Mouse (Mus musculus) intestine, embryonic 15.5 days (tissue): Measurements from ENCODE around the gene Ndufb10. TPM values are rescaled to one million over a fixed set of nuclear protein-coding genes. Genes with fewer than 3 reads are reported as not detected.
A peak's percentile ranks its signal among the peaks of the same experiment; 100 is the strongest.

Source experiments
- ATAC-seq: fragments of 200-750 bp; cut with Nextera tagmentation; 2 replicates; pipeline ENCODE4 v1.8.0; 2017; ENCODE audit warnings: moderate TSS enrichment, moderate library complexity
- H3K27ac ChIP-seq: fragments of 300-500 bp; sonication (generic); 2 replicates; pipeline ENCODE4 v1.5.1; 2015; ENCODE audit warnings: mild to moderate bottlenecking, inconsistent platforms
- H3K27me3 ChIP-seq: fragments of 300-500 bp; sonication (generic); replicated peaks from 2 replicates; pipeline ENCODE4 v1.6.1; 2015; ENCODE audit warnings: inconsistent platforms
- H3K36me3 ChIP-seq: fragments of 300-500 bp; sonication (generic); 2 replicates; pipeline ENCODE4 v1.6.1; 2015; ENCODE audit warnings: inconsistent platforms
- H3K4me1 ChIP-seq: fragments of 300-500 bp; sonication (generic); replicated peaks from 2 replicates; pipeline ENCODE4 v1.6.1; 2015; ENCODE audit warnings: inconsistent platforms
- H3K4me2 ChIP-seq: fragments of 300-500 bp; sonication (generic); replicated peaks from 2 replicates; pipeline ENCODE4 v1.6.1; 2015; ENCODE audit warnings: mild to moderate bottlenecking, inconsistent platforms
- H3K4me3 ChIP-seq: fragments of 300-500 bp; sonication (generic); replicated peaks from 2 replicates; pipeline ENCODE4 v1.5.1; 2015; ENCODE audit warnings: inconsistent platforms
- H3K9ac ChIP-seq: fragments of 300-500 bp; sonication (generic); 2 replicates; pipeline ENCODE4 v1.6.1; 2015; ENCODE audit warnings: inconsistent platforms
- H3K9me3 ChIP-seq: fragments of 300-500 bp; sonication (generic); 2 replicates; pipeline ENCODE4 v1.6.1; 2016; ENCODE audit warnings: inconsistent platforms
- WGBS: fragments of 180-500 bp; shearing (Covaris S2); methylation state at CpG from one replicate; pipeline ENCODE4 v1.1.7; 2015; 5-methylcytosine and 5-hydroxymethylcytosine counted together
- polyA plus RNA-seq: library from polyadenylated mRNA; unstranded; fragments of >200 nt; fragmentation: Nextera tagmentation; extraction: Ambion mirVana; gene quantifications from 2 replicates; pipeline ENCODE4 v1.2.1, GENCODE M21; 2015

The Ndufb10 gene
- 303 and 319 TPM in 2 replicates for polyA plus RNA-seq

DNA sequence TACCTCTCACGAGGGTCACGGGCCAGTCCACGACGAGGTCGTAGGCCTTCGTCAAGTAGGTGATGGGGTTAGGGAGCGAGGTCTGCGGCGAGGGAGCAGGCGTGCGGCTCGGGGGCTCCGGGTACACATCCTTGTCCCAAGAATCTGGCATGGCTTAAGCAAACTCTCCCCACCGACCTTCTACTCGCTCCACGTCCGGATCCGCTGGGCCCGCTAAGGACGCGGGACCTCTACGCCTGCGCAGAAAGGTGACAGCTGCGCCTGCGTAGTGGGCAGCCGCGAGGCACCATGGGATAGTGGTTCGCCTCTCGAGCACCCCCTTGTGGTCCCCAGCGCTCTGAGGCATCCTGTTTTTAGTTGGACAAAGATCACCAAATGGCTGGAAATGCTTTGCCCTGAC is at the start of gene Ndufb10:
TSS of gene Ndufb10 (minus strand) at position 295 of the 400 bp plus-strand sequence.
- Histone ChIP-seq H3K4me2 (peak within 1 kb of the TSS; percentile 71), H3K4me1 (peaks cover 23% of the 10 kb centered on the region), H3K9ac (peak within 1 kb of the TSS; percentile 80), H3K27ac (peak within 1 kb of the TSS; percentile 72), H3K4me3 (peak within 1 kb of the TSS; percentile 61), H3K36me3 (peaks cover 14% of the 10 kb centered on the region), H3K27me3 (no peaks in the 10 kb centered on the region), H3K9me3 (no peaks in the 10 kb centered on the region)
- peak; percentile 79 for ATAC-seq
- WGBS: under 1% methylated on average over 30 of the region's 30 CpGs

DNA sequence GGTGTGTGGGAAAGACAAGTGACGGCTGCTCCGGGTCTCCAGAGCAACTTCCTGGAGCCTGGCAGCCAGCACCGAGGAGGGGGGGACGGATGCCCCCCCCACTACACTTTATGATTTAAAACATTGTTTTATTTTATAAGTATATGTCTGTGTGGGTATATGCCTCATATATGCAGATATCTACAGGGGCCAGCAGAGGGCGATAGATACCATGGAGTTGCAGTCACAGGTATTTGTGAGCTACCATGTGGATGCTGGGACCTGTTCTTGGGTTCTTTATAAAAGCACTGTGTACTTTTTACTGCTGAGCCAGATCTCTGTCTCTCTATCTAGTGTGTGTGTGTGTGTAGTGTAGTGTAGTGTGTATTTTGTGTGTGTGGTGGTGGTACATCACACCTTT is 49.0 kb upstream of the Ndufb10 start:
- H3K4me1 ChIP-seq: no peaks in the 10 kb centered on the region
- no peak overlapping the region for H3K4me2 ChIP-seq
- WGBS: 86% methylated on average over 5 of the region's 5 CpGs
- no peak for ATAC-seq
- no peaks in the 10 kb centered on the region for H3K27me3 ChIP-seq
- no peak overlapping the region for H3K27ac ChIP-seq
- H3K9ac ChIP-seq: no peak overlapping the region
- H3K9me3 ChIP-seq: no peaks in the 10 kb centered on the region
- H3K36me3 ChIP-seq: no peaks in the 10 kb centered on the region
- H3K4me3 ChIP-seq: no peak overlapping the region

DNA sequence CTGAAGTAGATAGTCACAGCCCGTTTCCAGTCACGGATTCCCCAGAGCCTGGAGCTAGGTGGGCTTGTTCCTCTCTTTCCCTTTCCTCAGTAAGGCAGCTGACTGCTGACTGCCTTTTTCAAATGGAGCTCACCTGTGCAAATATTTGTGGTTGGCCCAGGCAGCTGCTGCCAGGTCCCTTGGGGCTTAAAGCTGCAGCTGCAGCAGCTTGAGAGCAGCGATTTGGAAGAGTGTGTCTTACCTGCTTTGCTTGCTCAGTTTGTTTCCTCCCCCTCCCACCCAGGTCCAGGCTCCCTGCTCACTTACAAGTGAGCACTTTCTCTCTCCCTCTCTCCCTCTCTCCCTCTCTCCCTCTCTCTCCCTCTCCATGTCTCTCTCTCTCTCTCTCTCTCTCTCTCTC is 44.9 kb upstream of the Ndufb10 start:
- H3K27me3 ChIP-seq: no peaks in the 10 kb centered on the region
- H3K4me1 ChIP-seq: peaks cover 3% of the 10 kb centered on the region; the same call in 1 of the 2 replicates
- no peaks in the 10 kb centered on the region for H3K9me3 ChIP-seq
- H3K4me3 ChIP-seq: no peak overlapping the region
- H3K36me3 ChIP-seq: no peaks in the 10 kb centered on the region
- no peak overlapping the region for H3K27ac ChIP-seq
- WGBS: 26% methylated on average over 3 of the region's 3 CpGs
- no peak overlapping the region for H3K9ac ChIP-seq
- ATAC-seq: no peak
- no peak overlapping the region for H3K4me2 ChIP-seq

DNA sequence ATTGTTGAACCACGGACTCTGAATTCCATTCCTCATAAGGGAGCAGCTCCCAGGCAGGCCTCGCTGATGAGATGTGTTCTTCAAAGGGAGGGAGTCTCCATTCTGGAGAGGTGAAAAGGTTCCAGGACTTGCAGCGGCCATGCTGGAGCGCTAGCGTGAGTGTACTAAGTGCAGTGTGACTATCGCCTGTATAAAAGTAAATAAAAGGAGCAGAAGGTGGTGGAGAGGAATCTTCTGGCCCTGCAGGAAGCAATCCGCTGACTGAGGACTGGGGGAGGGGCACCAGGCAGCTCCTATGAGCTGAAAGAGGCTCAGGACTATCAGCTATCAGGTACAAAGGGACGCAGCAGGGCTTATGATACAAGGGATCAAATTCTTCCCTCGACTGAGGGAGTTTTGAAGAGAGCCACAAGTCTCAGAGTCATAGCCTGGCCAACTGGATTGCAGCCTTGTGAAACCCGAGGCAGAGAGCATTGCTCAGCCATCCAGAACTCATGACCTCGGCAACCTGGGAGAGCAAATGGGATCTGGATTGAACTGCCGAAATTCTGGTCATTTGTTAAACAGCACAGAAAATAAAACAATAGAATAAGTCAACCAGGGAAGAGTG is 42.1 kb upstream of the Ndufb10 start:
- Histone ChIP-seq H3K4me3 (no peak overlapping the region), H3K36me3 (no peaks in the 10 kb centered on the region), H3K4me1 (peaks cover 3% of the 10 kb centered on the region; the same call in 1 of the 2 replicates), H3K9ac (no peak overlapping the region), H3K9me3 (no peaks in the 10 kb centered on the region), H3K27ac (no peak overlapping the region), H3K27me3 (no peaks in the 10 kb centered on the region), H3K4me2 (no peak overlapping the region)
- WGBS: 17% methylated on average over 12 of the region's 12 CpGs
- no peak for ATAC-seq

DNA sequence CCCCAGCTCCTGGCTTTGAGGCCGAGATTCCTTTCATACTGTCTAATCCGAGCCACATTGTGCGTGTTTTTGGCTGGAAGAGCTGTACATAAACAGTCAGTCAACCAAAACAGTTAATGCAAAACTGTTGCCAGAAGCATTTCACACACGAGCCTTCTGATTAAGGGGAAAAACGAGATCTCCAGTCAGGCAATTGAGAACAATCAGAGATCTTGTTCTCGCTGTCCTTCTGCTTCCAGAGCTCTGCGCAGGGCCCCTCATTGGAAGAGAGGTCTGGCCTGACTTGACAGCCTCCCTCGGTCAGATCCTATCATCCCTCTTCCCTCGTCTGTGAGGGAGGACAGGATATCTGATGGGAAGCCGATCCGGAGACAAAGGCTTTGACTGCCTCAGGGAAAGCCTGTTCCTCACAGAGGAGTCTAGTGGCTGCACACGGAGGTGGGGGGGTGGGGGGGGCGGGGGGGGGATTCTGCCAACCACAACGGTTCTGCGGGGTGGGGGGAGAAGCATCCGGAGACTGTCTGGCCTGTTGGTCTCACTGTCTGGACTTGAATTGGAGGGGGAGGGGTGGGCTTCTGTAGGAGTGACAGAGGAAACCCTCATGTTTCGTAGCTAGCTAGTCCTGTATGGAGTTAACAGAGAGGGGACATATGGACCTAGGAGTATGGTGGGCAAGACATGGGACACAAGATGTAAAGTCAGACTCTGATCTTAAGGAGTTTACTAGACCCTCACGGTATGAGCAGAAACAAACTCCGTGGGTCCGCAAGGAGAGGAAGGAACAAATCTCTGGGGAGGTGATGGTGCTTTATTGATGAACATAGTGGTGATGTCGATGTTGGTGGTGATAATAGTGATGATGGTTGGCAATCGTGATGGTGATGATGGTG is 41.0 kb upstream of the Ndufb10 start:
- H3K9ac ChIP-seq: no peak overlapping the region
- H3K4me2 ChIP-seq: no peak overlapping the region
- H3K4me1 ChIP-seq: peaks cover 3% of the 10 kb centered on the region; the same call in 1 of the 2 replicates
- H3K27ac ChIP-seq: 0 out of 2 replicates have a peak overlapping the region, but pooled peaks have one; percentile 14
- no peaks in the 10 kb centered on the region for H3K36me3 ChIP-seq
- ATAC-seq: no peak
- 46% methylated on average over 22 of the region's 22 CpGs for WGBS
- no peak overlapping the region for H3K4me3 ChIP-seq
- no peaks in the 10 kb centered on the region for H3K27me3 ChIP-seq
- H3K9me3 ChIP-seq: no peaks in the 10 kb centered on the region

DNA sequence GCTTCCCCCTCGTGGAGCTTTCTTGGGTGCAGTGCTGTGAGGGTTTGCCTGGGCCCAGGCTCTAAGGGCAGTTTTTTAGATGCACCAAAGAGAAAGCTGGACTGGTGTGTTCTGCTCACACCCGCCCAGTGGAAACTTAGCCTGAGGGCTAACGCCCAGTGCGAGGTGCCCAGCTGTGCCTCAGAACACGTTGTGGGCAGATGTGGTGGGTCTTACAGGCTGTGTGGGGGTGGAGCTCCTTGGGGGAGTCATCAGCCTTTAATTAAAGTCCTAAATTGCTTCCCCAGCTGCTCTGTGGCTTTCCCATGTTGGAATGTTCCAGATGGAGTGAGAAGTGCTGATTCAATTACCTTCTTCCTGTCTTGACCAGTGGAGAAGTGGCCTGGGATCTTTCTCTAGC is 36.8 kb upstream of the Ndufb10 start:
- no peaks in the 10 kb centered on the region for H3K27me3 ChIP-seq
- H3K9me3 ChIP-seq: no peaks in the 10 kb centered on the region
- no peak overlapping the region for H3K9ac ChIP-seq
- 53% methylated on average over 5 of the region's 5 CpGs for WGBS
- H3K36me3 ChIP-seq: no peaks in the 10 kb centered on the region
- H3K4me3 ChIP-seq: no peak overlapping the region
- H3K27ac ChIP-seq: no peak overlapping the region
- peaks cover 3% of the 10 kb centered on the region; the same call in 1 of the 2 replicates for H3K4me1 ChIP-seq
- H3K4me2 ChIP-seq: no peak overlapping the region
- no peak for ATAC-seq

DNA sequence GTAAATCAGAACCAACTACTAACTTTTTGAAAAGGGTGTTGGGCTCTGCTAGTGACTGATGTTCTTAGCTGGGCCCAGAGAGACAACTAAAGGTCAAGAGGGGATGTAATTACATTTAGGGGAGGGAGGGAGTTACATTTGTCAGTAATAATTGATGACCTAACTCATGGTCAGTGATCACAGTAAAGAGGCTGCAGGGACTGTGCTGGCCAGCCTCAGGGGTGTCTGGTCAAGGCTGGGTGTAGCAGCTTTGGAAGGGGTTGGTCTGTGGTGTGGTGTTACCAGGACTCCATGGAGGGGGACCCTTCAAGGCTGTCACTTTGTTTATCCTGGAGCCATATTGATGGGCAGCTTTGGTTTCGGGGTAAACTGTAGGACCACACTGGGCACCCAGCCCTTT is 33.1 kb upstream of the Ndufb10 start:
- Histone ChIP-seq H3K4me1 (peaks cover 8% of the 10 kb centered on the region), H3K4me3 (no peak overlapping the region), H3K27ac (no peak overlapping the region), H3K36me3 (no peaks in the 10 kb centered on the region), H3K27me3 (peaks cover 33% of the 10 kb centered on the region), H3K4me2 (no peak overlapping the region), H3K9ac (no peak overlapping the region), H3K9me3 (no peaks in the 10 kb centered on the region)
- no peak for ATAC-seq
- 75% methylated on average over 1 of the region's 1 CpGs for WGBS

DNA sequence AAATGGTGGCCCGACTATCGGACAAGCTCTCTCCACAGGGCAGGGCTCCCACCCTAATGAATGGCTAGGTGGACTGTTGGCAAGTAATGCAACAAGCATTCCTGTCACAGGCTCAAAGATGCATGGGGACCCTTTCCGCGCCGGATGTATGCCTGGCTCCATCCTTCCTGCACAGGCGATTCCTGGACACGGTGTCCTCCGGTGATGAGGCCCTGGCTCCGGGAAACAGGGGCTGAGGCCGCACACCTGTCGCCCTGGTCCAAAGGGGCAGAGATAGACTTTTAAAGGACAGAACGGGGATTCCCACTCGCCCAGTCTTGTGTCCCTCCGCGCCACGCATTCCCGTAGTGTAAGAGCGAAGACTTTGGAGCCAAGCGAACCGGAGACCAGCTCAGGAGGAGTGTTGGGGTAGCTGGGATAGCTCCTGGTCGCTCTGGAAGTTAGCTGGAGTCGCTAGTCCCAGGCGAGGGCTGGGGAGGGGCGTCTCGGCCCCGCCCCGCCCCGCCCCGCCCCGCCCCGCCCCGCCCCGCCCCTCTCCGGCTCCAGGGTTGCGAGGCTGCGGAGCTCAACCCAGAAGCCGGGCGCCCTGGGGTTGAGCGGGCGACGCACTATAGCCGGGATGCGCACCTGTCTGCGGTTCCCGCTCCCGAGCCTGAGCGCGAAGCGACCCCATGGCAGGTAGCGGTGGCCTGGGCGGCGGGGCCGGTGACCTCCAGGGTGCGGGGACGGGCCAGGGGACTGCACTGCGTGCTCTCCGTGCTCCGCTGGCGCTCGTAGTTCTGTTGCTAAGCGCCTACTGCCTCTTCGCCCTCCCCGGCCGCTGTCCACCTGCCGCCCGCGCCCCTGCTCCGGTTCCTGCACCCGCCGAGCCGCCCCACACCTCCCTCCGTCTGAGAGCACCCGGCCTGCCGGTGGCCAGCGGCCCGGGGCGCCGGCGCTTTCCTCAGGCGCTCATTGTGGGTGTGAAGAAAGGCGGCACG is 28.4 kb upstream of the Ndufb10 start, which contains the start of gene Hs3st6:
TSS of gene Hs3st6 (plus strand) at position 574 of the 980 bp plus-strand sequence.
- Histone ChIP-seq H3K4me3 (peak within 1 kb of the TSS; percentile 51), H3K9ac (peak within 1 kb of the TSS; percentile 34), H3K4me1 (peaks cover 12% of the 10 kb centered on the region), H3K9me3 (no peaks in the 10 kb centered on the region), H3K36me3 (no peaks in the 10 kb centered on the region), H3K27me3 (peaks cover 57% of the 10 kb centered on the region), H3K4me2 (peak within 1 kb of the TSS; percentile 99), H3K27ac (no peak within 1 kb of the TSS)
- WGBS: 1% methylated on average over 58 of the region's 82 CpGs
- peak; percentile 98 for ATAC-seq

DNA sequence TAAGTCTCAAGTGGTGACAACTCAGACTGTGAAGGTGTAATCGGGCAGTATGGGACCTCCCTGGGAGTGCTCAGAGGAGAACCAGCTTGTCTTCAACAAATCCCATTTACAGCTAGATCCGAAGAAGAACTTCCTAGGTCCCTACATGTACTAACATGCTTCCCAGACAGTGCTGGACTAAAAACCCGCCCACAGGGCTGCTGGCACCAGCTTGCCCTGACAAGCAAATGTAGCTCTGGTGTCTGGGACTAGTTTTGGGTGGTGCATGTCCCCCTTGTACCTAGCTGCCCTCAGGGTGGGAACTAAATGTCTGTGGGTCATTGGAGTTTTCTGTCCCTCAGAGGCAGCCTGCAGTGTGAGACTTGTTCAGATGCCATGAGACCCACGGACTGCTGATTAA is 27.2 kb upstream of the Ndufb10 start:
- 19% methylated on average over 4 of the region's 4 CpGs for WGBS
- Histone ChIP-seq H3K4me1 (peaks cover 18% of the 10 kb centered on the region), H3K27me3 (peaks cover 57% of the 10 kb centered on the region), H3K36me3 (no peaks in the 10 kb centered on the region), H3K9ac (no peak overlapping the region), H3K4me3 (no peak overlapping the region), H3K27ac (no peak overlapping the region), H3K4me2 (no peak overlapping the region), H3K9me3 (no peaks in the 10 kb centered on the region)
- ATAC-seq: no peak

DNA sequence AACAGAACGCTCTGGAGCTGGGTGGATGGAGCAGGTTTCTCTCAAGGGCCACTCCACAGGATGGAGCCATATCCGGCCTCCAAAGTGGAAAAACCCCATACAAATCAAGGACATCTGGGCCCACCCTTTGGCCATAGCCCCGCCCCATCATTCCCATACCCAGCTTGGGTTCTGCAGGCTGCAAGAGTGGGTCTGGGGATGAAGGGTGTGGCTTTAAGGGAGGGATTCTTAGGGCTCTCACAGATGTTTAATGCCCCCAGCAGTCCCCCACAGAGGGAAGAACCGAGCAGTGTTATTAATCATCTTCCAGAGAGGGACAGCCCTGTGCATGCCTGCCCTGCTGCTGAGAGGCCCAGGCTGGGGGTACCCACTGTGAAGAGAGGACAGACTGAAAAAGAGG is 22.7 kb upstream of the Ndufb10 start:
- 37% methylated on average over 4 of the region's 4 CpGs for WGBS
- no peak overlapping the region for H3K9ac ChIP-seq
- no peaks in the 10 kb centered on the region for H3K9me3 ChIP-seq
- H3K27me3 ChIP-seq: peaks cover 21% of the 10 kb centered on the region
- H3K27ac ChIP-seq: no peak overlapping the region
- H3K4me3 ChIP-seq: no peak overlapping the region
- 0 out of 2 replicates have a peak, but pooled peaks cover 6% of the 10 kb centered on the region for H3K36me3 ChIP-seq
- ATAC-seq: 0 out of 2 replicates have a peak, but pooled peaks have one; percentile 31
- 0 out of 2 replicates have a peak, but pooled peaks cover 7% of the 10 kb centered on the region for H3K4me1 ChIP-seq
- H3K4me2 ChIP-seq: no peak overlapping the region

DNA sequence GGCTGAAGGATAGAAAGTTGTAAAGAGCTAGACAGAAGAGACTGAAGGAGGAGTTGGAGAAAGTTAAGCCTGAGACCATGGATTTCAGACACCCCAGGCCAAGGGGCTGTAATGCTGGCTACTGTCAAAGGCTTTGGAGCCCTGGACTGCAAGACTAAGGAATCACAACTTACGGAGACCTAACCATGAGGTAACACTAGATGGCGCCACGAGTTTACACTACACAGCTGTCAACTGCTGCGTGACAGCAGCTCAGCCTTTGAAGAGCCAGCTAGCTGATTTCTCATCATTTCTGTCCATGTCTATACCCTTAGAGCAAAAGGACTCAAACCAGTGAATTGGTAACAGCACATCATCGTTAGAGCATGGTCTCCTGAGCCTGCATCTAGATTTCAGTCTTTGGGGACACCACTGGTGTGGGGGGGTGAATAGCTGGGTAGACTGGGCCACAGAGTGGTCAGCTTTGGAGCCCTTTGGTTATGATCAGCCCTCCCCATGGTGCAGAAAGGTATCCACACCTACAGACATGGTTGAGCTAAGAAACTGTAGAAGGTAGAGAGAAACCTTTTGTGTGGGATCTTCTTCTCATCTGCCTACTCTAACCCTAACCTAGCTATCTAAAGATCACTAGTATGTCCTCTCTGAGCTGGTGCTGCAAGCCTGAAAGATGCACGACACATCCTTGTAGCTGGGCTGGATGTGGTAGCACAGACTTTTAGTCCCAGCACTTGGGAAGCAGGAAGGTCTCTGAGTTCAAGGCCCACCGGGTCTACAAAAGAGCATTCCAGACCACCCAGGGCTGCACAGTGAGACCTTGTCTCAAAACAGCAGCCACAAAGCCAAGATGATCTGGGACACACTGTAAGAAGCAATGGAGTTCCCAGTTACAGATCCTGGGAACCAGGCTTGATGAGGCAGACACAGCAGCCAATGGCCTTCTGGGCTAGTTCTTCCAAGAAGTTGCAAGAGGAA is 21.5 kb upstream of the Ndufb10 start:
- Histone ChIP-seq H3K4me1 (0 out of 2 replicates have a peak, but pooled peaks cover 7% of the 10 kb centered on the region), H3K27me3 (peaks cover 11% of the 10 kb centered on the region), H3K27ac (no peak overlapping the region), H3K9ac (no peak overlapping the region), H3K4me2 (no peak overlapping the region), H3K9me3 (no peaks in the 10 kb centered on the region), H3K4me3 (no peak overlapping the region), H3K36me3 (0 out of 2 replicates have a peak, but pooled peaks cover 6% of the 10 kb centered on the region)
- 20% methylated on average over 7 of the region's 7 CpGs for WGBS
- peak; percentile 83 for ATAC-seq
